Mouse (Mus musculus) layer of hippocampus, postnatal 36 days (tissue): ENCODE data around the gene Slc25a19. TPM values are rescaled to one million over a fixed set of nuclear protein-coding genes. Genes with fewer than 3 reads are reported as not detected.

Experiments used
- DNase-seq, 2 experiments: peaks; one replicate each; pipeline ENCODE4 v3.0.0; 2022
- total RNA-seq, 2 experiments: library from RNA; stranded (reverse); gene quantifications; 2 replicates each; pipeline ENCODE4 v1.2.3; 2021

The Slc25a19 gene
- total RNA-seq, 2 experiments from 2014 or later, result 64.0 to 66.0 TPM

DNA sequence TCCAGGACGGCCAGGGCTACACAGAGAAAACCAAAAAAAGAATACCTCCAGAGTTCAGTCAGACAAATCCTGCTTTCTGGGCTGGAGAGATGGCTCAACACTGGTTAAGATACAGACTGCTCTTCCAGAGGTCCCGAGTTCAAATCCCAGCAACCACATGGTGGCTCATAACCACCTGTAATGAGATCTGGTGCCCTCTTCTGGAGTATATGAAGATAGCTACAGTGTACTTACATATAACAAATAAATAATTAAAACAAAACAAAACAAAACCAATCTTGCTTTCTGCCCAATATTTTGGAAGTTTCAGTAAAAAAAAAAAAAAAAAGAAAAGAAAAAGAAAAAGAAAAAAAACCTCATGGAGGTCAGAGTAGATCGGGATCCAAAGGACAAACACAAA, 32.9 kb downstream of the Slc25a19 start:
- no peak for DNase-seq

DNA sequence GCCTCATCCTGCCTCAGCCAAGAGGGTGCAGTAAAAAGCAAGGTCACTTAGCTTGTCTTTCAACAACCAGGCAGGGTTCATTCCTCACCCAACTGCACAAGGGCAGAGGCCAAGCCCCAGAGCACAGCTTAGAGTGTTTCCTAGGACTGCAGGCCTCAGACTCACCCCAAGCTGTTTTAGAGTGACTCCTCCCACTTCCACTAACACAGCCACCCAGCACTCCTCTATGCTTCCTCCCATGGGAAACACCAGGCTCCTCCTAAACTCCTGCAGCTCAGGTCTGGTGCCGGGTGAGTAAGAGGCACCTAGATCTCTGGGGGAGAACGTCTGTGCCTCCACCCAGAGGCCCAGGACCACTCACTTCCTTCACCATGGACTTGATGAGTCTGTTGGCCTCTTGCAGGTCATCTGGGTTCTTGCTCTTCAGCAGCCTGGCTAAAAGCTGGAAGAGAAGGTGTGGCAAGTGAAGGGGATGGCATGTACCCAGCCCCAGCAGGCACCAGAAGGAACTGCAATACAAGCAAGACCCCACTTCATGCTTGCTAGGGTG, 37.5 kb downstream of the Slc25a19 start:
- no peak for DNase-seq

- no peak for DNase-seq
Observed at GRCm38 (mm10) chr11:115587984-115588383, 40.1 kb downstream of the Slc25a19 start.

- no peak for DNase-seq
Observed at GRCm38 (mm10) chr11:115586403-115586802, 41.7 kb downstream of the Slc25a19 start.

DNA sequence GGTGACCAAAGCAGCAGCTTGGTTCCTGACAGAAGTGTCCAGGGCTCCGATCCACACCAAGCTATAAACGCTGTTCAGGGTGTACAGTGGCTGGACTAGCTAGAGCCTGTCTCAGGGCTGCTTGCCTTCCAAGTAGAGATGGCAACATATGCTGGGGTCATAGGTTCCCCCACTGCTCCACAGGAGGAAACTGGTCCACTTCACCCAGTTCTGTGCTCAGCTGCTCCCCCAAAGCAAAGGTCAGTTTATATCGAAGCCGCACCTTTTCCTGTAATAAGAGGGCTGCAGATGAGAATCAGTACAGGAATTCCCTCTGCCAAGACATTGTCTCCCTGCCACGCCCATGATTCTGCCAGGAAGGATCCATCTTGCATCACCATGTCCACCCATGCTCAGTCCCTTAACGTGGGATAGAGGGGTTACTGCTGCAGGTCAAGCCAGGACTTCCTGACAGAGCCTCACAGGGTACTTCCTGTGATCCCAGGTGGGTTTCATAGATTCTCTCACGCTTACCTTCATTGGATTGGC, 42.5 kb downstream of the Slc25a19 start:
- DNase-seq, result no peak

DNA sequence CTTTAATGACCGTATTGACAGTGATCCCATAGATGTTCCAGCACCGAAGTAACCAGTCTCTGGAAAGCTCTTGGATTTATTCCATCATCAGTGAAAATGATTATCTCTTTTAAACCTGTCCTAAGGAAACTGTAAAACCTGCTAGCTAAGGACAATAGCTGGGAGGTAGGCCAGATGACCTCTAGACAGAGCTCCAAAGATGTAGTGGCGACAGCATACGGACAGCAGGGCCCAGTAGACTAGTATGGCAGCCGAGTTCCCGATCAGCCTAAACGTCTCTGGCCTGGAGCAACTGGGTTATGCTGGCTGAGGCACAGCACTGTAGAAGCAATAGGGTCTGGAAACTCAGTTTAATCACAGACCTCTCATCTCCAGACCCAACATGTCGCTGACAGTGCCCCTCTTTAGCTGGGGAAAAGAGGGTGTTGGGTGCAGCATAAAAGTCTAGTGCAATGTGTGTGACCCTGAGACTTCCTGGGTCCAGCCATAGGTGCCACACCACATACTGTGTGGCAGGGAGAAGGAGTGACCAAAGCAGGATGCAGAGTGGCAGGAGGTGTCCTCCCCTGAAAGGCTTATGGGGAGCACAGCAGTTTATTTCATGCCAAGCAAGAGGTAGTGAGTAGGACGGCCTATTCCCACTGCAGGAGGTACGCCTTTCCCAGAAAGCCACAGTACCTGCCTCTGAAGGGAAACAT, 43.6 kb downstream of the Slc25a19 start:
- no peak for DNase-seq

DNA sequence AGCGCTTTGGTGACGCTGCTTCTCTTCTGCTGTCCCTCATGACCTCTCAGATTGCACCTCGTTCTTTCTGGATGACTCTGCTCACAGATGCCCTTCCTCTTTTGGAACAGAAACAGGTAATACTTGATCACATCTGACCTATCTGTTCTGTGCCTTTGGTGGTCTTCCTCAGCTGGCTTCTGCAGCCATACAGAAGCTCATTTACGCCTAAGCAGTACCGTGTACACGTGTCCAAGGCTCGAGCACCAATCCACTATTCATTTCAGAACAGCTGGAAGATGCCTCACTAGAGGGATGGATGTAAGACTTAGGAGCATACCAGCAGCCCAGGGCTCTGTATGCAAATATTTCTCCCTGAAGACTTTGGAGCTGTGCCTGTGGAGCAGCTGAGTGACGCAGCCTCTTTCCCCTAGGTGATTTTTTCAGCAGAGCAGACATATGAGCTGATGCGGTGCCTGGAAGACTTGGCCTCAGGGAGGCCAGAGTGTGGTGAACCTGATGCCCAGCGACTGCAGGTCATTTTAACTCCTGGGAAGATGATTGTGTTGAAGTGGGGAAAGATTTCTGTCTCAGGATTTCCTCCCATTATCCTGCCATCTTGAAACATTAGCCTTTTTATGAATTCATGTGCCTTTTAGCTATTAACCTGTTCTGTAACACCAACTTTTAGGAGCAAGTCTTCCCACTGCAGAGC, 45.0 kb downstream of the Slc25a19 start:
- DNase-seq, result no peak

DNA sequence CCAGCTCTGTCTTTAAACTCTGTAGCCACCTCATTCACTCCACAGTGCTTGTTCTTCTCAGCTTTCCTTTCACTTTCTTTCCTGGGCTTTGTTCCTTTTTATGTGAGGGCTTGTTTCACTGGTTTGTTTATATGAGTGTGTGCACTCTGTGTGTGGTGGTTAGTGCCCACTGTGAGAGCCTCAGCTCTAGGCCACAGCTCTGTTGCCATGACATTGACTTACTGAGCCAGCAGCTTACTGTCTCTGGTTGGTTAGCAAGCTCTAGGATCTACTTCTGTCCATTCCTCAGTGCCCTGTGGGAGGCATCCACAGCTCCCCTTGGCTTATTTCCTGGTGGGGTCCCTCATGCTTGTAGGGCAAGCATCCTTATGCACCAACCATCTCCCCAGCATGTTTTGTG, 49.0 kb downstream of the Slc25a19 start:
- DNase-seq, result no peak

- DNase-seq, result no peak
Observed at GRCm38 (mm10) chr11:115564961-115565360, 63.1 kb downstream of the Slc25a19 start.

Other genes with a start within 250 kb of the Slc25a19 start
- 10 to 100 TPM; 25.3 to 25.7 TPM for gene Cdr2l, start 246.4 kb downstream of the Slc25a19 start, total RNA-seq
- 100 to 1,000 TPM in 1 of 2 experiments, 10 to 100 TPM in 1; 98.1 to 105 TPM for gene Mrpl58, start 224.5 kb downstream of the Slc25a19 start, total RNA-seq
- gene Atp5h, start 208.3 kb downstream of the Slc25a19 start, total RNA-seq, result 100 to 1,000 TPM; 478 to 524 TPM
- 10 to 100 TPM; 69.2 to 77.4 TPM for gene Kctd2, start 208.2 kb downstream of the Slc25a19 start, total RNA-seq
- gene Trim80, start 187.8 kb downstream of the Slc25a19 start, total RNA-seq, result not detected
- gene Slc16a5, start 165.8 kb downstream of the Slc25a19 start, total RNA-seq, result not detected
- gene Armc7, start 152.6 kb downstream of the Slc25a19 start, total RNA-seq, result 10 to 100 TPM; 10.9 to 11.2 TPM
- 10 to 100 TPM; 62.5 to 67.8 TPM for gene Nt5c, start 136.4 kb downstream of the Slc25a19 start, total RNA-seq
- 100 to 1,000 TPM; 138 to 161 TPM for gene Jpt1, start 113.9 kb downstream of the Slc25a19 start, total RNA-seq
- 100 to 1,000 TPM; 324 to 344 TPM for gene Sumo2, start 92.0 kb downstream of the Slc25a19 start, total RNA-seq
- 10 to 100 TPM; 49.8 to 60.7 TPM for gene Nup85, start 63.9 kb downstream of the Slc25a19 start, total RNA-seq
- gene Mrps7, start 24.4 kb downstream of the Slc25a19 start, total RNA-seq, result 10 to 100 TPM; 48.8 to 61.3 TPM
- gene Gga3, start 24.2 kb downstream of the Slc25a19 start, total RNA-seq, result 10 to 100 TPM; 68.7 to 80.7 TPM
- gene Mif4gd, start 15.3 kb downstream of the Slc25a19 start, total RNA-seq, result 10 to 100 TPM; 21.0 to 21.2 TPM
- 100 to 1,000 TPM; 181 to 192 TPM for gene Grb2, start 80.3 kb upstream of the Slc25a19 start, total RNA-seq
- gene Tmem94, start 137.1 kb upstream of the Slc25a19 start, total RNA-seq, result 10 to 100 TPM; 49.6 to 50.1 TPM
- gene Caskin2, start 185.3 kb upstream of the Slc25a19 start, total RNA-seq, result 10 to 100 TPM; 19.5 to 19.6 TPM
- 10 to 100 TPM; 12.0 to 12.7 TPM for gene Tsen54, start 186.4 kb upstream of the Slc25a19 start, total RNA-seq
- gene Llgl2, start 195.8 kb upstream of the Slc25a19 start, total RNA-seq, result 1 to 10 TPM; 1.2 to 2.4 TPM
- gene Myo15b, start 230.1 kb upstream of the Slc25a19 start, total RNA-seq, result under 1 TPM in 1 of 2 experiments, not detected in 1; 0.20 TPM